Mouse (Mus musculus): ENCODE data around the gene Ntf5. TPM values are rescaled to one million over a fixed set of nuclear protein-coding genes. Genes with fewer than 3 reads are reported as not detected.

Gene Ntf5
- total and polyA plus RNA-seq, 3 experiments = 0.16 to 0.60 TPM; not detected in 1

GRCm38 (mm10) chr7:45407836-45408235 is 5.7 kb upstream of the Ntf5 start:
- Histone ChIP-seq H3K9me3 (replicated peaks) (peaks cover 15% of the 10 kb centered on the region), H3K27me3 (ENCODE audit: insufficient read depth, low read length) (peaks cover 69% of the 10 kb centered on the region), H3K4me1 (ENCODE audit: insufficient read depth, low read depth, low read length) (peaks cover 13% of the 10 kb centered on the region), H3K36me3 (replicated peaks) (no peaks in the 10 kb centered on the region), H3K4me3 (ENCODE audit: low read depth, low read length) (no peak overlapping the region)
- DNase-seq (ENCODE audit: low spot score) = no peak
- TF ChIP-seq POLR2AphosphoS5 (IDR thresholded peaks at IDR 0.05; ENCODE audit: insufficient replicate concordance, low read depth, low read length) (no peak), GATA2 (IDR thresholded peaks at IDR 0.05; ENCODE audit: borderline replicate concordance, low read depth, low read length) (no peak), GATA1 (IDR thresholded peaks at IDR 0.05; ENCODE audit: borderline replicate concordance, low read length) (no peak)
- ATAC-seq (ENCODE audit: extremely low read depth, insufficient number of reproducible peaks, low FRiP score, poor library complexity, severe bottlenecking) = no peak

GRCm38 (mm10) chr7:45408351-45408750 is 5.1 kb upstream of the Ntf5 start:
- Histone ChIP-seq H3K9me3 (replicated peaks) (peaks cover 15% of the 10 kb centered on the region), H3K4me3 (ENCODE audit: low read depth, low read length) (no peak overlapping the region), H3K36me3 (replicated peaks) (no peaks in the 10 kb centered on the region), H3K4me1 (ENCODE audit: insufficient read depth, low read depth, low read length) (peaks cover 13% of the 10 kb centered on the region), H3K27me3 (ENCODE audit: insufficient read depth, low read length) (peaks cover 70% of the 10 kb centered on the region)
- TF ChIP-seq GATA2 (IDR thresholded peaks at IDR 0.05; ENCODE audit: borderline replicate concordance, low read depth, low read length) (no peak), POLR2AphosphoS5 (IDR thresholded peaks at IDR 0.05; ENCODE audit: insufficient replicate concordance, low read depth, low read length) (no peak), TAL1 (conservative IDR thresholded peaks at IDR 0.05; ENCODE audit: low read depth, low read length) (no peak), CTCF (IDR thresholded peaks at IDR 0.05; ENCODE audit: low read depth, low read length) (no peak), GATA1 (IDR thresholded peaks at IDR 0.05; ENCODE audit: borderline replicate concordance, low read length) (no peak)
- ATAC-seq (ENCODE audit: extremely low read depth, insufficient number of reproducible peaks, low FRiP score, poor library complexity, severe bottlenecking) = no peak
- DNase-seq (ENCODE audit: low spot score) = no peak

- H3K27me3 ChIP-seq (ENCODE audit: insufficient read depth, low read length) = peaks cover 76% of the 10 kb centered on the region
- no peak overlapping the region for H3K4me3 ChIP-seq (ENCODE audit: low read depth, low read length)
- H3K4me1 ChIP-seq (ENCODE audit: insufficient read depth, low read depth, low read length) = peaks cover 17% of the 10 kb centered on the region
- H3K9me3 ChIP-seq (replicated peaks) = peaks cover 15% of the 10 kb centered on the region
- no peaks in the 10 kb centered on the region for H3K36me3 ChIP-seq (replicated peaks)
- TF ChIP-seq TAL1 (conservative IDR thresholded peaks at IDR 0.05; ENCODE audit: low read depth, low read length) = no peak
- no peak for TF ChIP-seq GATA2 (IDR thresholded peaks at IDR 0.05; ENCODE audit: borderline replicate concordance, low read depth, low read length)
- TF ChIP-seq CTCF (IDR thresholded peaks at IDR 0.05; ENCODE audit: low read depth, low read length) = no peak
- TF ChIP-seq POLR2AphosphoS5 (IDR thresholded peaks at IDR 0.05; ENCODE audit: insufficient replicate concordance, low read depth, low read length) = no peak
- no peak for TF ChIP-seq GATA1 (IDR thresholded peaks at IDR 0.05; ENCODE audit: borderline replicate concordance, low read length)
- DNase-seq (ENCODE audit: low spot score) (no peak), ATAC-seq (ENCODE audit: extremely low read depth, insufficient number of reproducible peaks, low FRiP score, poor library complexity, severe bottlenecking) (no peak)
Measured at GRCm38 (mm10) chr7:45408949-45409348, 4.5 kb upstream of the Ntf5 start.

GRCm38 (mm10) chr7:45409497-45410163 is 3.9 kb upstream of the Ntf5 start:
- Histone ChIP-seq H3K9me3 (replicated peaks) (peaks cover 15% of the 10 kb centered on the region), H3K36me3 (replicated peaks) (no peaks in the 10 kb centered on the region), H3K4me1 (ENCODE audit: insufficient read depth, low read depth, low read length) (peaks cover 23% of the 10 kb centered on the region), H3K4me3 (ENCODE audit: low read depth, low read length) (no peak overlapping the region), H3K27me3 (ENCODE audit: insufficient read depth, low read length) (peaks cover 83% of the 10 kb centered on the region)
- DNase-seq (ENCODE audit: low spot score) = no peak
- TF ChIP-seq GATA1 (IDR thresholded peaks at IDR 0.05; ENCODE audit: borderline replicate concordance, low read length) (no peak), GATA2 (IDR thresholded peaks at IDR 0.05; ENCODE audit: borderline replicate concordance, low read depth, low read length) (no peak), TAL1 (conservative IDR thresholded peaks at IDR 0.05; ENCODE audit: low read depth, low read length) (no peak), CTCF (IDR thresholded peaks at IDR 0.05; ENCODE audit: low read depth, low read length) (no peak), POLR2AphosphoS5 (IDR thresholded peaks at IDR 0.05; ENCODE audit: insufficient replicate concordance, low read depth, low read length) (no peak)
- ATAC-seq (ENCODE audit: extremely low read depth, insufficient number of reproducible peaks, low FRiP score, poor library complexity, severe bottlenecking) = no peak

- Histone ChIP-seq H3K27me3 (ENCODE audit: insufficient read depth, low read length) (peaks cover 88% of the 10 kb centered on the region), H3K4me1 (ENCODE audit: insufficient read depth, low read depth, low read length) (peaks cover 30% of the 10 kb centered on the region), H3K36me3 (replicated peaks) (no peaks in the 10 kb centered on the region), H3K4me3 (ENCODE audit: low read depth, low read length) (no peak overlapping the region), H3K9me3 (replicated peaks) (no peaks in the 10 kb centered on the region)
- TF ChIP-seq POLR2AphosphoS5 (IDR thresholded peaks at IDR 0.05; ENCODE audit: insufficient replicate concordance, low read depth, low read length) = no peak
- no peak for TF ChIP-seq TAL1 (conservative IDR thresholded peaks at IDR 0.05; ENCODE audit: low read depth, low read length)
- no peak for TF ChIP-seq CTCF (IDR thresholded peaks at IDR 0.05; ENCODE audit: low read depth, low read length)
- TF ChIP-seq GATA2 (IDR thresholded peaks at IDR 0.05; ENCODE audit: borderline replicate concordance, low read depth, low read length) = no peak
- no peak for TF ChIP-seq GATA1 (IDR thresholded peaks at IDR 0.05; ENCODE audit: borderline replicate concordance, low read length)
- DNase-seq (ENCODE audit: low spot score) = no peak
- no peak for ATAC-seq (ENCODE audit: extremely low read depth, insufficient number of reproducible peaks, low FRiP score, poor library complexity, severe bottlenecking)
Measured at GRCm38 (mm10) chr7:45412421-45412820, 1.1 kb upstream of the Ntf5 start.

- H3K27me3 ChIP-seq (ENCODE audit: insufficient read depth, low read length) = peaks cover 90% of the 10 kb centered on the region
- ATAC-seq (ENCODE audit: extremely low read depth, insufficient number of reproducible peaks, low FRiP score, poor library complexity, severe bottlenecking) = no peak
Measured at GRCm38 (mm10) chr7:45413864-45414739, 607 bp downstream of the Ntf5 start.

More at GRCm38 (mm10) chr7:45413864-45414739, 607 bp downstream of the Ntf5 start:
- peaks cover 2% of the 10 kb centered on the region for H3K36me3 ChIP-seq (replicated peaks)
- peaks cover 36% of the 10 kb centered on the region for H3K4me1 ChIP-seq (ENCODE audit: insufficient read depth, low read depth, low read length)
- TF ChIP-seq POLR2AphosphoS5 (IDR thresholded peaks at IDR 0.05; ENCODE audit: insufficient replicate concordance, low read depth, low read length) (no peak), TAL1 (conservative IDR thresholded peaks at IDR 0.05; ENCODE audit: low read depth, low read length) (no peak), GATA1 (IDR thresholded peaks at IDR 0.05; ENCODE audit: borderline replicate concordance, low read length) (no peak), GATA2 (IDR thresholded peaks at IDR 0.05; ENCODE audit: borderline replicate concordance, low read depth, low read length) (no peak), CTCF (IDR thresholded peaks at IDR 0.05; ENCODE audit: low read depth, low read length) (no peak)
- H3K4me3 ChIP-seq (ENCODE audit: low read depth, low read length) = peak overlapping the region; percentile 70
- DNase-seq (ENCODE audit: low spot score) = no peak
- no peaks in the 10 kb centered on the region for H3K9me3 ChIP-seq (replicated peaks)

All from G1E (cell line).